Mouse (Mus musculus): ENCODE results near the gene Polr3g.

GRCm38 (mm10) chr13:81663566-81664330 lies 47.1 kb downstream of the Polr3g start:
- TF ChIP-seq CTCF (IDR thresholded peaks at IDR 0.05; ENCODE audit: borderline replicate concordance, insufficient read depth, low read depth, low read length) (no peak), POLR2A (IDR thresholded peaks at IDR 0.05; ENCODE audit: borderline replicate concordance, insufficient read depth, low read length) (no peak)

All from cerebellum, adult 2 months (tissue).